Mouse (Mus musculus): ENCODE data around the gene Sulf2.

DNA sequence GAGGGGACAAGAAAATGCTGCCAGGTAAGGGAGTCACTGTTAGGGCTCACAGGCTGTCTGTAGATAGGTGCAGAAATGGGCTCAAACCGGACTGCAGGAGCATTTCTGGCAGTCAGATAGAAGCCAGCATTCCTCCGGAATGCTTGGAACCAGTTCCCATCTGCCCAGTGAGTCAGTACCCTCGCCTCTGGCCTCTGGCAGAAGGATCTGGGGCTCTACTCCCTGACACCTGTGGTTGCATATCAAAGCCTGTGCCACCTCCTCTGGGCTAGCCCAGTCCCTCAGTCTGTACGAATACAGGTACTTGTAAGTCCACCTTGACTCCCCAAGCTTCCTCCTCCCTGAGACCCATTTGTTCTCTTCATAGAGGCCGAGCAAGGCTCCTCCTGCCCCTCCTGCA lies 17.7 kb upstream of the Sulf2 start:
- TF ChIP-seq CTCF (IDR thresholded peaks at IDR 0.05; ENCODE audit: low read depth) (no peak), EP300 (IDR thresholded peaks at IDR 0.05; ENCODE audit: low read depth) (no peak)
